Mouse (Mus musculus): ENCODE data around the gene Psmd1.

DNA sequence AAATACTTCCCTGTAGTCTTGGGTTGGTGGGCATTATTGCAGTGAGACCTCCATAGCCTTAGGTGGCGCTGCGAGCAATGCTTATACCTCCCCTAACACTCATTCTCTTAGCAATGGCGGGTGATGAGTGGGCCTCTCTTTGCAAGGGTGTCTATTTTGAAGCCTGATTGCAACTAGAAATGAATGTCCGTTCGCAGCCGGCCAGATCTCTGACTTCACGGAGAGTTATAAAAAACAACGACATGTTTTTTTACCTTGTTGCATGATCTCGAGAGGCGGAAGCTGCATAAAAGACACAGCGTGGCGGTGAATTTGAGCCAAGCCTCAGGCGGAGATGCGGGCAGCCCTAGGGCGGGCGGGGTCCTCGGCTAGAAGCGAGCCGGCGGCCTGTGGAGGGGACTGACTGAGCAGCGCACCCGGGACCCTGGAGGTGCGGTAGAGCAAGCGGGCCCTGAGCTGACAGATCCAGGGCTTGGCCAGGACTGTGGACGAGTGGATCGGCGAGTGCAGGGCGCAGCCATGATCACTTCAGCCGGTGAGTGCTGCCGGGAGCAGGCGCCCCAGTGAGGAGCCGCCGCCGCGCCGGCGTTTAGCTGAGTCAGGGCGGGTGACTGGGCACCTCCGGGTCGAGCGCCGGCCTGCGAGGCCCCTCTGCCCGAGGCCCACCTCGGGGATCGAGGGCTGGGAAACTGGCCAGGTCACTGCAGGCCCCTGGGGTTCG is at the start of gene Psmd1:
- TF ChIP-seq CTCF (IDR thresholded peaks at IDR 0.05; ENCODE audit: low read depth) (peak; percentile 96), EP300 (IDR thresholded peaks at IDR 0.05; ENCODE audit: low read depth) (peak; percentile 92)
